Mouse (Mus musculus): ENCODE measurements around the gene Cacng5. TPM values are rescaled to one million over a fixed set of nuclear protein-coding genes. Genes with fewer than 3 reads are reported as not detected.

Gene Cacng5
- polyA plus RNA-seq, 2 experiments = 0.03 TPM; not detected in 1

DNA sequence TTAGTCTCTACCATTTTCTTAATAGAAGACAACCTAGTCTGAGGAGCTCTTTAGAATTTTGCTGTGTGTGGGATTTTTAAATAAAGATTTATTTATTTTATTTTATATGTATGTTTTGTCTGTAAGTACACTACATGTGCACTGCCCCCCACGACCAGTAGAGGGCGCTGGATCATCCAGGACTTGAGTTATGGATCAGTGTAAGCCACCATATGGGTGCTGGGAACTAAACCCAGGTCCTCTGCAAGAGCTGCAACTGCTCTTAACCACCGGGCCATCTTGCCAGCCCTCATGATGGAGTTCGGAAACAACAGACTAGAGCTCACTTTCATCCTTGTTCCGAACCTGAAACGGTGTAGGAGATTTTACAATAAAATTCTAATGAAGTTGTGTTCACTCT is 42.1 kb downstream of the Cacng5 start:
- TF ChIP-seq CTCF (IDR thresholded peaks at IDR 0.05; ENCODE audit: low read depth) (peak; percentile 56), EP300 (IDR thresholded peaks at IDR 0.05; ENCODE audit: low read depth) (no peak)
- H3K9me3 ChIP-seq (ENCODE audit: control insufficient read depth, low read length) = no peaks in the 10 kb centered on the region
- H3K27ac ChIP-seq = no peak overlapping the region
- no peak overlapping the region for H3K9ac ChIP-seq (replicated peaks)
- ATAC-seq (ENCODE audit: insufficient read depth) (no peak), DNase-seq (ENCODE audit: low read depth in 3 of 3, low spot score in 3 of 3) (no peak)
- no peak overlapping the region for H3K4me3 ChIP-seq (ENCODE audit: insufficient read depth in 1 of 2, low read depth in 2 of 2, low read length in 2 of 2)
- H3K4me2 ChIP-seq (ENCODE audit: low read depth) = no peak overlapping the region
- H3K4me1 ChIP-seq (replicated peaks; ENCODE audit: control insufficient read depth in 2 of 2, insufficient read depth in 2 of 2, low read length in 1 of 2) = no peaks in the 10 kb centered on the region
- no peaks in the 10 kb centered on the region for H3K27me3 ChIP-seq (ENCODE audit: control insufficient read depth, insufficient read depth, low read length)
- no peaks in the 10 kb centered on the region for H3K36me3 ChIP-seq (replicated peaks; ENCODE audit: control insufficient read depth, insufficient read depth, low read depth)
- WGBS (ENCODE audit: insufficient replicate concordance) = 55% methylated on average over 6 of the region's 6 CpGs

DNA sequence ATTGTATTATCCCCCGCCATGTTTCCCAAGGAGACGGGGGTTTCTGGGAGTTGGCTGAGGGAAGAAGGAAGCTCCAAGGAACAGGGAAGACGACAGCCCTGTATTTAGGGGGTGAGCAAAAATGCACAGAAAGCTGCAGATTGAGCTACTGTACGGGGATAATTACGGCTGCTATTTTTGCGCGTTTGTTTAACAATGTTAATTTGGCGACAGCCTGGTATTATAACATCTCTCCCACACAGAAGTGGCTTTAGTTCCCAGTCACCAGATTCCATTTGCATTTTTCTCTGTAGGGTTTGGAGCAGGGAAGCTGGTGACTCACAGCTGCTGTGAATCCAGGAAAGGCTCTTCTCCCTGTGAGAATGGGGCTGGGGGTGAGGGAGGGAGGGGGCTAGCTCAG is 47.3 kb downstream of the Cacng5 start:
- WGBS (ENCODE audit: insufficient replicate concordance) = 74% methylated on average over 8 of the region's 8 CpGs
- TF ChIP-seq CTCF (IDR thresholded peaks at IDR 0.05; ENCODE audit: low read depth) = no peak
- no peak for TF ChIP-seq EP300 (IDR thresholded peaks at IDR 0.05; ENCODE audit: low read depth)
- no peaks in the 10 kb centered on the region for H3K9me3 ChIP-seq (ENCODE audit: control insufficient read depth, low read length)
- DNase-seq (ENCODE audit: low read depth in 3 of 3, low spot score in 3 of 3) = no peak
- no peaks in the 10 kb centered on the region for H3K4me1 ChIP-seq (replicated peaks; ENCODE audit: control insufficient read depth in 2 of 2, insufficient read depth in 2 of 2, low read length in 1 of 2)
- no peak overlapping the region for H3K27ac ChIP-seq
- no peak for ATAC-seq (ENCODE audit: insufficient read depth)
- no peak overlapping the region for H3K9ac ChIP-seq (replicated peaks)
- H3K4me3 ChIP-seq (ENCODE audit: insufficient read depth in 1 of 2, low read depth in 2 of 2, low read length in 2 of 2) = no peak overlapping the region
- no peak overlapping the region for H3K4me2 ChIP-seq (ENCODE audit: low read depth)
- H3K27me3 ChIP-seq (ENCODE audit: control insufficient read depth, insufficient read depth, low read length) = no peaks in the 10 kb centered on the region
- H3K36me3 ChIP-seq (replicated peaks; ENCODE audit: control insufficient read depth, insufficient read depth, low read depth) = no peaks in the 10 kb centered on the region

DNA sequence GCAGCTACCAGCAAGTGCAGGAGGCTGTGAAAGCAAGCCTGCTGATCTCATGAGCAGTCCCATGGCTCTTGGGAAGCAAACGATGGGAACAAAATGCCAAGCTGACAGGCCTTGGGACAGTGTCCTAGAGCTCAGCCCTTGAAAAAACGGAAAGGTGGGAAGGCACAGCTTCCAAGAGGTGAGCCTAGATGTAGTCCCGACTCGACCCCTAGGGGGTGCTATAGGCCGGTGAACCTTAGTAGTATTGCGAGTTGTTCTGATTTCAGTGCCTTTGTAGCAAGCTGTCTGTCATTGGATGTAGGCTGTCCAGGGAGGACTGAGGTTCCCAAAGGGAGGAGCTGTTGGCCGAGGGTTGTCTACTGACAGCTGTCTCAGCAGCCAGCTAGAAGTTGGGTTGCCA is 49.7 kb downstream of the Cacng5 start:
- no peak overlapping the region for H3K4me3 ChIP-seq (ENCODE audit: insufficient read depth in 1 of 2, low read depth in 2 of 2, low read length in 2 of 2)
- H3K27me3 ChIP-seq (ENCODE audit: control insufficient read depth, insufficient read depth, low read length) = no peaks in the 10 kb centered on the region
- H3K9me3 ChIP-seq (ENCODE audit: control insufficient read depth, low read length) = no peaks in the 10 kb centered on the region
- TF ChIP-seq EP300 (IDR thresholded peaks at IDR 0.05; ENCODE audit: low read depth) (no peak), CTCF (IDR thresholded peaks at IDR 0.05; ENCODE audit: low read depth) (peak; percentile 77)
- no peaks in the 10 kb centered on the region for H3K4me1 ChIP-seq (replicated peaks; ENCODE audit: control insufficient read depth in 2 of 2, insufficient read depth in 2 of 2, low read length in 1 of 2)
- H3K4me2 ChIP-seq (ENCODE audit: low read depth) = no peak overlapping the region
- 8% methylated on average over 7 of the region's 7 CpGs for WGBS (ENCODE audit: insufficient replicate concordance)
- H3K9ac ChIP-seq (replicated peaks) = no peak overlapping the region
- peak in 2 of 3 experiments; percentile 6 to 16 for DNase-seq (ENCODE audit: low read depth in 3 of 3, low spot score in 3 of 3)
- no peak for ATAC-seq (ENCODE audit: insufficient read depth)
- no peak overlapping the region for H3K27ac ChIP-seq
- no peaks in the 10 kb centered on the region for H3K36me3 ChIP-seq (replicated peaks; ENCODE audit: control insufficient read depth, insufficient read depth, low read depth)

DNA sequence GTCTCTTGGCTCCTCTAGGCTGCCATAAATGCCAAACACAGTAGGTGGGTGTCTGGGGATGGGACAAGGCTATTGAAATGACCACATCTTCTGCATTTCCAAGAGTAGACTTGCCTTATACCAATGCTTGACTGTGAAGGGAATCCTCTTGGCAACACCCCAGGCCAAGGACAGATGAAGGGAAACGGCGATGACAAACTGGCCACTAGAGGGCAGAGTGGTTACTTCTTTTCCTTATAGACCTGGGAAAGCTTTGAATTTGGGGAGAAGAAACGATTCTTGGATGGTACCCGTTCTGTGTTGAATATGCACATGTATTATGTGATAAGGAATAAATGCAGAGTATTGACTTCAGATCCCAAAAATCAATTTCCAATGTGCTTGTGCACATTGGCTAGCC is 50.8 kb downstream of the Cacng5 start:
- no peak overlapping the region for H3K4me2 ChIP-seq (ENCODE audit: low read depth)
- TF ChIP-seq CTCF (IDR thresholded peaks at IDR 0.05; ENCODE audit: low read depth) (peak; percentile 71), EP300 (IDR thresholded peaks at IDR 0.05; ENCODE audit: low read depth) (no peak)
- no peak overlapping the region for H3K27ac ChIP-seq
- no peak overlapping the region for H3K4me3 ChIP-seq (ENCODE audit: insufficient read depth in 1 of 2, low read depth in 2 of 2, low read length in 2 of 2)
- H3K27me3 ChIP-seq (ENCODE audit: control insufficient read depth, insufficient read depth, low read length) = no peaks in the 10 kb centered on the region
- no peak for ATAC-seq (ENCODE audit: insufficient read depth)
- 6% methylated on average over 4 of the region's 4 CpGs for WGBS (ENCODE audit: insufficient replicate concordance)
- H3K36me3 ChIP-seq (replicated peaks; ENCODE audit: control insufficient read depth, insufficient read depth, low read depth) = no peaks in the 10 kb centered on the region
- no peaks in the 10 kb centered on the region for H3K9me3 ChIP-seq (ENCODE audit: control insufficient read depth, low read length)
- DNase-seq (ENCODE audit: low read depth in 3 of 3, low spot score in 3 of 3) = peak in 2 of 3 experiments; percentile 9 to 22
- no peak overlapping the region for H3K9ac ChIP-seq (replicated peaks)
- no peaks in the 10 kb centered on the region for H3K4me1 ChIP-seq (replicated peaks; ENCODE audit: control insufficient read depth in 2 of 2, insufficient read depth in 2 of 2, low read length in 1 of 2)

DNA sequence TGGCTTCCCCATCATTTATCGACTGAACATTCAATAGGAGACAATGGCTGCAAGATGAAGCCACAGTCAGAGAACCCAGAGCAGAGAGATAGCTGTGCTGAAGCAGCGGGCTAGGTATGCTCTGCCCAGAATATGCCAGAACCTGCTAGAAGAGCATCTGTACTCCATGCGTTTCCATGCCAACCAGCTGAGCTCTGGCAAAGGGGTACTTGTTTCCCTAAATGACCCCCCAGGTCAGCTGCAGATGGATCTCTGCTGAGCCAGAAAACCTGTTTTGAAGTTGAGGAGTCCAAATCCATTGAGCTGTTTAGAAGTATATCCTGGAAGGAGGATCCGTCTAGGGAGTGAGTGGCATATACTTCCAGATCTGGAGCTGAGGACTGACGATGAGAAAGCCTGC is 53.1 kb downstream of the Cacng5 start:
- no peaks in the 10 kb centered on the region for H3K4me1 ChIP-seq (replicated peaks; ENCODE audit: control insufficient read depth in 2 of 2, insufficient read depth in 2 of 2, low read length in 1 of 2)
- no peak overlapping the region for H3K4me3 ChIP-seq (ENCODE audit: insufficient read depth in 1 of 2, low read depth in 2 of 2, low read length in 2 of 2)
- H3K9me3 ChIP-seq (ENCODE audit: control insufficient read depth, low read length) = no peaks in the 10 kb centered on the region
- DNase-seq (ENCODE audit: low read depth in 3 of 3, low spot score in 3 of 3) (no peak), ATAC-seq (ENCODE audit: insufficient read depth) (no peak)
- no peak overlapping the region for H3K27ac ChIP-seq
- H3K36me3 ChIP-seq (replicated peaks; ENCODE audit: control insufficient read depth, insufficient read depth, low read depth) = no peaks in the 10 kb centered on the region
- H3K9ac ChIP-seq (replicated peaks) = no peak overlapping the region
- WGBS (ENCODE audit: insufficient replicate concordance) = 58% methylated on average over 5 of the region's 5 CpGs
- TF ChIP-seq EP300 (IDR thresholded peaks at IDR 0.05; ENCODE audit: low read depth) = no peak
- TF ChIP-seq CTCF (IDR thresholded peaks at IDR 0.05; ENCODE audit: low read depth) = no peak
- no peaks in the 10 kb centered on the region for H3K27me3 ChIP-seq (ENCODE audit: control insufficient read depth, insufficient read depth, low read length)
- no peak overlapping the region for H3K4me2 ChIP-seq (ENCODE audit: low read depth)

All from liver, embryonic 14.5 days (tissue).